Mouse (Mus musculus) neural tube, embryonic 12.5 days (tissue): ENCODE measurements around the gene Iqschfp. TPM values are rescaled to one million over a fixed set of nuclear protein-coding genes. Genes with fewer than 3 reads are reported as not detected.

Source experiments
- ATAC-seq: fragments of 200-750 bp; cut with Nextera tagmentation; 2 replicates; pipeline ENCODE4 v1.8.0; 2017; ENCODE audit warnings: low read depth, mild to moderate bottlenecking, moderate TSS enrichment, moderate library complexity; ENCODE audit not compliant: low FRiP score
- H3K27ac ChIP-seq: fragments of 300-500 bp; sonication (generic); 2 replicates; pipeline ENCODE4 v1.5.1; 2016
- H3K27me3 ChIP-seq: fragments of 300-500 bp; sonication (generic); replicated peaks from 2 replicates; pipeline ENCODE4 v1.6.1; 2016; ENCODE audit warnings: mild to moderate bottlenecking
- H3K36me3 ChIP-seq: fragments of 300-500 bp; sonication (generic); 2 replicates; pipeline ENCODE4 v1.6.1; 2016; ENCODE audit warnings: mild to moderate bottlenecking
- H3K4me1 ChIP-seq: fragments of 300-500 bp; sonication (generic); 2 replicates; pipeline ENCODE4 v1.6.1; 2016
- H3K4me2 ChIP-seq: fragments of 300-500 bp; sonication (generic); replicated peaks from 2 replicates; pipeline ENCODE4 v1.6.1; 2016; ENCODE audit warnings: mild to moderate bottlenecking
- H3K4me3 ChIP-seq: fragments of 300-500 bp; sonication (generic); 2 replicates; pipeline ENCODE4 v1.5.1; 2016
- H3K9ac ChIP-seq: fragments of 300-500 bp; sonication (generic); 2 replicates; pipeline ENCODE4 v1.6.1; 2016; ENCODE audit warnings: mild to moderate bottlenecking
- H3K9me3 ChIP-seq: fragments of 300-500 bp; sonication (generic); 2 replicates; pipeline ENCODE4 v1.6.1; 2016; ENCODE audit warnings: mild to moderate bottlenecking
- WGBS: fragments of 180-500 bp; shearing (Covaris S2); methylation state at CpG from one replicate; pipeline ENCODE4 v1.1.7; 2016; 5-methylcytosine and 5-hydroxymethylcytosine counted together
- polyA plus RNA-seq: library from polyadenylated mRNA; unstranded; fragments of >200 nt; fragmentation: Nextera tagmentation; extraction: Ambion mirVana; gene quantifications from 2 replicates; pipeline ENCODE4 v1.2.1, GENCODE M21; 2016

Iqschfp gene
- polyA plus RNA-seq, 1 experiment from 2014 or later: 1.3 TPM

GRCm38 (mm10) chr3:68196933-68197332 is 304.9 kb downstream of the Iqschfp start:
- no peaks in the 10 kb centered on the region for H3K9me3 ChIP-seq
- no peaks in the 10 kb centered on the region for H3K4me1 ChIP-seq
- no peaks in the 10 kb centered on the region for H3K27me3 ChIP-seq
- H3K4me3 ChIP-seq: no peak overlapping the region
- no peak for ATAC-seq
- no peak overlapping the region for H3K9ac ChIP-seq
- H3K4me2 ChIP-seq: no peak overlapping the region
- WGBS: 80% methylated on average over 1 of the region's 1 CpGs
- no peaks in the 10 kb centered on the region for H3K36me3 ChIP-seq
- H3K27ac ChIP-seq: no peak overlapping the region

DNA sequence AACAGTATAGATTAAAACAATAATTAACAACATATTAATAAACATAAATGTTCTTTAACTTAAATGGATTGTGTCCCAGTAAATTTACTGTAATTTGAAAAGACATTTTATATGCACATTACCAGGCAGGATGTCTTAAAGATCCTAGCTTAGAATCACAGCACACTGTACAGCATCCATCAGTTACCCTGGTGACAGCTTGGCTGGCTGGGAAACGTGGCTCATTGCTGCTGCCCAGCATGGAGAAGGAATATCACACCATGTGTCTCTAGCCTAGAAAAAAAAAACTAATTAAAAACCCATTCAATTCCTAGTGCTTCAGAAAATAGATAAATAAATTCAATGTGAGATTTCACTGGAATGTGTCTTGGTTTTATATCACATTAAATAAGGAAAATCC is 309.2 kb downstream of the Iqschfp start:
- Histone ChIP-seq H3K9ac (no peak overlapping the region), H3K4me1 (peaks cover 4% of the 10 kb centered on the region; the same call in 1 of the 2 replicates), H3K36me3 (no peaks in the 10 kb centered on the region), H3K9me3 (no peaks in the 10 kb centered on the region), H3K4me3 (no peak overlapping the region), H3K4me2 (no peak overlapping the region), H3K27ac (no peak overlapping the region), H3K27me3 (no peaks in the 10 kb centered on the region)
- 12% methylated on average over 1 of the region's 1 CpGs for WGBS
- peak; percentile 73; the same call in 1 of the 2 replicates for ATAC-seq

DNA sequence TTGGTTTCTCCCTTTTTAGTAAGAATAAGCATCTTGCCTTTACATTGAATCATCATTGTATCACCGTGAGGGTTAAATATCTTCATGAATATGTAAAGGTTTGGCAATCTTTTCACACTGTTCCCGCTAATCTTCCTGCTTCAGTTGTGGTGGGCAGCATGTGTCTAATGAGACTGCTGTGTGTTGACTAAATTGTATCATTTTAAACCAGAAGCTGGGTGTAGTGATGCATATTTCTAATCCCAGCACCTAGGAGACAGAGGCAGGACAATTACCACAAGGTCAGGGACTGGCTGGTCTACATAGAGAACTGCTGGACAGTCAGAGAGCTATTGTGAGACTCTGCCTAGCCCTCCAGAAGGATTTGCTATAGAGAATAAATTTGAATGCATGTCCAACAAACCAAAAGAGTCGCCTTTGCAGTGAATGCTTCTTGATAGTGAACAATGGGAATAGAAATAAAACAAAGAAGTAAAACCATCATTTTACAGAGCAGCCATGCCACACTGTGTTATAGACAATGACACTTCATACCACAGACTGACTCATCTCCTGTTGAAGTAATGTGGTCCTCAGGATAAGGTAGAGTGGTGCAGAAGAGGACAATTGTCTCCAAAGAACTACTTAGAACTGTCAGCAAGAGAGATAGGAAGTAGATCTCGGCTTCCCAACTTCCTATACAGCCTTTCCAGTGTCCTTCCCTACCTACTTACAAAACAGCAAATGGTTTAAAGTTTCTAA is 310.3 kb downstream of the Iqschfp start:
- Histone ChIP-seq H3K4me2 (no peak overlapping the region), H3K4me3 (no peak overlapping the region), H3K27ac (no peak overlapping the region), H3K36me3 (no peaks in the 10 kb centered on the region), H3K27me3 (no peaks in the 10 kb centered on the region), H3K9ac (no peak overlapping the region), H3K4me1 (peaks cover 4% of the 10 kb centered on the region; the same call in 1 of the 2 replicates), H3K9me3 (no peaks in the 10 kb centered on the region)
- 37% methylated on average over 4 of the region's 4 CpGs for WGBS
- peak; percentile 41; the same call in 1 of the 2 replicates for ATAC-seq

DNA sequence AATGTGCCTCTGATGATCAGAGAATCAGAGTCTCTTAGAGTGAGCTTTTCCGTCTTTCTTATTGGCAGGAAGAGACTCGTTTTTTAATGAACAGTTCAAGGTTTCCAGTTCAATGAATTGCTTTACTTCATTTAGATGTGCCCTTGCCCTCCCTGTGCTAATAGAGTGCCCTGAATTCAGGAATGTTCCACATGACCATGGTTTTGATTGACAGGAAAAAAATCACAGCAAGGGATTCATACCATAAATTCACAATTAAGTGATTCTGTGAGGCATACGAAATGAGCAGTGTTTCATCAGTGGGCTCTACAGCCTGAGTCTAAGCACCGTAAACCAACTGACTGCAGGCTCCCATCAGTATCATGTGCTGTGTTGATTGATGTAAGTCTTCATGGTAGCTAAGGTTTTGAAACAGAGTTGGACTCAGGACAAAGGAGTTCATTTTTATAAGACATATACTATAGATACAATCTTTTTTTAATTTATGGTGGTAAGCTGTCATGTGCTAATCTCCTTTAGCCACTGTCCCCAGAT is 312.0 kb downstream of the Iqschfp start:
- no peak overlapping the region for H3K9ac ChIP-seq
- 56% methylated on average over 4 of the region's 4 CpGs for WGBS
- no peak overlapping the region for H3K4me3 ChIP-seq
- H3K27ac ChIP-seq: no peak overlapping the region
- H3K9me3 ChIP-seq: no peaks in the 10 kb centered on the region
- no peak overlapping the region for H3K4me2 ChIP-seq
- H3K27me3 ChIP-seq: no peaks in the 10 kb centered on the region
- no peaks in the 10 kb centered on the region for H3K36me3 ChIP-seq
- ATAC-seq: no peak
- peaks cover 8% of the 10 kb centered on the region for H3K4me1 ChIP-seq

DNA sequence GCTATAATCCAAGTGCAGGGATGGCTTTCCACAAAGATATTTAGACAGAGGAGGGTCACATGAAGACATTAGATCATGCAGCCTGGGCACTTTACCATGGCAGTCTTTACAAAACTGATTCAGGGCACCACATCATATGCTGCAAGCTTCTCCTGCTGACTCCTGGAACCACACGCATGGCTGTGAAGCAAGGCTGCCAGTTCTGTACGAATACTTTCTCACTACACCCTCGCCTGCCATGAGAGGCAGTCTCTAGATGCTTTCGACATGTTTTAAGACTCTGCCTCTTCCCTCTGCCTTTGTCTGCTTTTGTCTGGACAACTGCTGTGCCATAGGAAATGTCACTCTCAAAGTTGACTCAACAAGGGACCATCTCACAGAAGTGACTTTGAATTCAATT is 318.4 kb downstream of the Iqschfp start:
- Histone ChIP-seq H3K9ac (no peak overlapping the region), H3K27ac (no peak overlapping the region), H3K36me3 (no peaks in the 10 kb centered on the region), H3K4me1 (peaks cover 5% of the 10 kb centered on the region; the same call in 1 of the 2 replicates), H3K27me3 (no peaks in the 10 kb centered on the region), H3K4me2 (no peak overlapping the region), H3K9me3 (no peaks in the 10 kb centered on the region), H3K4me3 (no peak overlapping the region)
- WGBS: 88% methylated on average over 4 of the region's 4 CpGs
- no peak for ATAC-seq

- Histone ChIP-seq H3K4me2 (no peak overlapping the region), H3K9ac (no peak overlapping the region), H3K4me1 (no peaks in the 10 kb centered on the region), H3K9me3 (no peaks in the 10 kb centered on the region), H3K27me3 (no peaks in the 10 kb centered on the region), H3K36me3 (no peaks in the 10 kb centered on the region), H3K27ac (no peak overlapping the region), H3K4me3 (no peak overlapping the region)
- WGBS: 93% methylated on average over 3 of the region's 3 CpGs
- no peak for ATAC-seq
Measured at GRCm38 (mm10) chr3:68221452-68221851, 329.4 kb downstream of the Iqschfp start.

DNA sequence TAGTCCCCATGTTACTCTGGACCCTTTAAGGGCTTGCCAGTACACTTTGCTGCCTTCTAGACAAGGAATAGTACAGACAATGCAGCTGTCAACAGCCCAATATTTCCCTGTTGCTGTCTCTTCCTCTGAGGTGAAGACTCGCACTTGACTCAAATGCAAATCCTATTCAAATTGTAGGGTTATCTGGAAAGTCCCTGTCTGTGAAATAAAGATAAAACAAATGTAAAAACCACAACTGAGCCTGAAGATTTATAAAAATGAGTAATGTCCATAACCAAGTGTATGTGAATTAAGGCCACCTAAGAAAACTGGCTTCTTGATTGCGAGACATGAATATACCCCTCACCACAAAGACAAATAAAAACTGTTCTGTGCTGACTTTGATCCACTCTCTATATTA is 347.9 kb downstream of the Iqschfp start:
- no peak for ATAC-seq
- Histone ChIP-seq H3K4me2 (no peak overlapping the region), H3K27me3 (no peaks in the 10 kb centered on the region), H3K27ac (no peak overlapping the region), H3K9ac (no peak overlapping the region), H3K9me3 (no peaks in the 10 kb centered on the region), H3K4me1 (no peaks in the 10 kb centered on the region), H3K4me3 (no peak overlapping the region), H3K36me3 (no peaks in the 10 kb centered on the region)
- 88% methylated on average over 2 of the region's 2 CpGs for WGBS

DNA sequence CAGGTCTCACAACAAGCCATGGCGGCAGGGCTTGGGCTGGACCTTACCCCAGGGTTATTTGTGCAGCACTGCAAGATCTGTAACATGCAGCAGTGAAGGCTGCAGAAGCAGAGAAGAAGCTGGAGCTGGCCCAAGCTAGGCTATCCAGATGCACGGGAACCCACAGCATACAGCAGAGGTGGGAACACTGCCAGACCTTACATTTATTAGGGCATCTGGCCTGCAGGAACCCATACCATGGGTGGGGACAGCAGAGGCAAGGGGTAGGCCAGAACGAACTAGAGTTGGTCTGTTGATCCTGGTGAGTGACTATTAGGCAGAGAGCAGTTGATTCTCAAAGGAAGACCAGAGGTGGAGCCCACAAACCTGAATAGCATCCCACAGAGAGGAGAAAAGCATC is 351.2 kb downstream of the Iqschfp start:
- no peaks in the 10 kb centered on the region for H3K36me3 ChIP-seq
- no peaks in the 10 kb centered on the region for H3K27me3 ChIP-seq
- H3K4me3 ChIP-seq: no peak overlapping the region
- 74% methylated on average over 3 of the region's 3 CpGs for WGBS
- H3K9me3 ChIP-seq: no peaks in the 10 kb centered on the region
- no peaks in the 10 kb centered on the region for H3K4me1 ChIP-seq
- ATAC-seq: no peak
- no peak overlapping the region for H3K4me2 ChIP-seq
- no peak overlapping the region for H3K27ac ChIP-seq
- H3K9ac ChIP-seq: no peak overlapping the region

GRCm38 (mm10) chr3:68246154-68246553 is 354.1 kb downstream of the Iqschfp start:
- WGBS: 74% methylated on average over 4 of the region's 4 CpGs
- Histone ChIP-seq H3K36me3 (no peaks in the 10 kb centered on the region), H3K27ac (no peak overlapping the region), H3K4me3 (no peak overlapping the region), H3K9ac (no peak overlapping the region), H3K27me3 (no peaks in the 10 kb centered on the region), H3K4me2 (no peak overlapping the region), H3K9me3 (no peaks in the 10 kb centered on the region), H3K4me1 (no peaks in the 10 kb centered on the region)
- ATAC-seq: 0 out of 2 replicates have a peak, but pooled peaks have one; percentile 37

GRCm38 (mm10) chr3:68250589-68250988 is 358.6 kb downstream of the Iqschfp start:
- H3K27me3 ChIP-seq: no peaks in the 10 kb centered on the region

GRCm38 (mm10) chr3:68252335-68252734 is 360.3 kb downstream of the Iqschfp start:
- no peaks in the 10 kb centered on the region for H3K4me1 ChIP-seq
- no peak for ATAC-seq
- no peak overlapping the region for H3K4me3 ChIP-seq
- no peaks in the 10 kb centered on the region for H3K27me3 ChIP-seq
- H3K9ac ChIP-seq: no peak overlapping the region
- H3K9me3 ChIP-seq: no peaks in the 10 kb centered on the region
- no peaks in the 10 kb centered on the region for H3K36me3 ChIP-seq
- no peak overlapping the region for H3K27ac ChIP-seq
- WGBS: 73% methylated on average over 1 of the region's 1 CpGs
- no peak overlapping the region for H3K4me2 ChIP-seq

More at GRCm38 (mm10) chr3:68250589-68250988, 358.6 kb downstream of the Iqschfp start:
- H3K9me3 ChIP-seq: no peaks in the 10 kb centered on the region
- H3K4me3 ChIP-seq: no peak overlapping the region
- H3K36me3 ChIP-seq: no peaks in the 10 kb centered on the region
- H3K9ac ChIP-seq: no peak overlapping the region
- WGBS: 78% methylated on average over 2 of the region's 2 CpGs
- H3K4me1 ChIP-seq: no peaks in the 10 kb centered on the region
- no peak overlapping the region for H3K4me2 ChIP-seq
- ATAC-seq: no peak
- no peak overlapping the region for H3K27ac ChIP-seq

DNA sequence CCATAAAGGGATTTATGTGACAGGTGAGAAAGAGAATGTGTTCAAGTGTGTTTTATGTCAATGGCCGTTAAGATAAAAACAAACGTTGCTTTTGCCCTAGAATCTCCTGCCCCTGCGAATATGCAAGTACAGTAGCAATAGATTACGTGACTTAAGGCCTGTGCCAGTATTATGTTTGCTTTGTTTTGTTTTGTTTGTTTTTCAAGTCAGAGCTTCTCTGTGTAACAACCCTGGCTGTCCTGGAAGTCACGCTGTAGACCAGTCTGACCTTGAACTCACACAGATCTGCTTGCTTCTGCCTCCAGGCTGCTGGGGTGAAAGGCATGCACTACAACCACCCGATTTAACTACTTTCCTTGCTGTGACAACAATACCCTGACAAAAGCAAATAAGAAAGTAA is 370.3 kb downstream of the Iqschfp start:
- Histone ChIP-seq H3K9ac (no peak overlapping the region), H3K4me3 (no peak overlapping the region), H3K9me3 (no peaks in the 10 kb centered on the region), H3K27ac (no peak overlapping the region), H3K36me3 (no peaks in the 10 kb centered on the region), H3K4me2 (no peak overlapping the region), H3K27me3 (no peaks in the 10 kb centered on the region), H3K4me1 (no peaks in the 10 kb centered on the region)
- no peak for ATAC-seq
- 78% methylated on average over 6 of the region's 6 CpGs for WGBS

DNA sequence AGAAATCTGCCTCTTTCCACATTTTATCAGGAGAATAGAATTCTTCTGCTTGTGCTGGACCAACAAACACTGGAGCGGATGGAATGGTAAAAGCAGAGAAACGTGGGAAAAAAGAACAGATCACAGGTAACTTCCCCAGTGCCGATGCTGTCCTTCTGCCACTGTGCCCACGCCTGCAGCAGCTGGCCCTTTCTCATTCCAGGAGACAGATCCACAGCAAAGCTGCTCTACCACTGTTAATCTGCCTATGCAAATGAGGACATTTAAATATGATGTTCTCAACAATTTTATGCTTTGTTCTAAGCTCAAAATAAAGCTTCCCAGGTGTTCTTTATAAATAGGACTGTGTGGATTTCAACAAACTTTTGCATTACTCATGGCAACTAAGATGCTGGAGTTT is 375.9 kb downstream of the Iqschfp start:
- no peaks in the 10 kb centered on the region for H3K36me3 ChIP-seq

More for the DNA sequence above, 375.9 kb downstream of the Iqschfp start:
- no peak overlapping the region for H3K4me3 ChIP-seq
- H3K27me3 ChIP-seq: no peaks in the 10 kb centered on the region
- no peaks in the 10 kb centered on the region for H3K9me3 ChIP-seq
- no peak overlapping the region for H3K27ac ChIP-seq
- no peak overlapping the region for H3K4me2 ChIP-seq
- ATAC-seq: no peak
- no peaks in the 10 kb centered on the region for H3K4me1 ChIP-seq
- 86% methylated on average over 4 of the region's 4 CpGs for WGBS
- no peak overlapping the region for H3K9ac ChIP-seq
